Mouse (Mus musculus) embryonic facial prominence, embryonic 15.5 days (tissue): Measurements from ENCODE around the gene Sfta2. TPM values are rescaled to one million over a fixed set of nuclear protein-coding genes. Genes with fewer than 3 reads are reported as not detected.

ENCODE experiments used
- ATAC-seq: fragments of 200-750 bp; cut with Nextera tagmentation; 2 replicates; pipeline ENCODE4 v1.8.0; 2017; ENCODE audit warnings: low read depth, moderate TSS enrichment; ENCODE audit not compliant: insufficient number of reproducible peaks, low FRiP score, low TSS enrichment
- H3K27ac ChIP-seq: fragments of 300-500 bp; sonication (generic); replicated peaks from 2 replicates; pipeline ENCODE4 v1.5.1; 2015; ENCODE audit warnings: mild to moderate bottlenecking, inconsistent platforms
- H3K27me3 ChIP-seq: fragments of 300-500 bp; sonication (generic); 2 replicates; pipeline ENCODE4 v1.6.1; 2015; ENCODE audit warnings: inconsistent platforms
- H3K36me3 ChIP-seq: fragments of 300-500 bp; sonication (generic); 2 replicates; pipeline ENCODE4 v1.6.1; 2015; ENCODE audit warnings: mild to moderate bottlenecking, inconsistent platforms
- H3K4me1 ChIP-seq: fragments of 300-500 bp; sonication (generic); 2 replicates; pipeline ENCODE4 v1.6.1; 2015; ENCODE audit warnings: inconsistent platforms
- H3K4me2 ChIP-seq: fragments of 300-500 bp; sonication (generic); replicated peaks from 2 replicates; pipeline ENCODE4 v1.6.1; 2015; ENCODE audit warnings: mild to moderate bottlenecking, inconsistent platforms
- H3K4me3 ChIP-seq: fragments of 300-500 bp; sonication (generic); replicated peaks from 2 replicates; pipeline ENCODE4 v1.5.1; 2015; ENCODE audit warnings: mild to moderate bottlenecking, inconsistent platforms
- H3K9ac ChIP-seq: fragments of 300-500 bp; sonication (generic); 2 replicates; pipeline ENCODE4 v1.6.1; 2015; ENCODE audit warnings: inconsistent platforms
- H3K9me3 ChIP-seq: fragments of 300-500 bp; sonication (generic); replicated peaks from 2 replicates; pipeline ENCODE4 v1.6.1; 2016; ENCODE audit warnings: inconsistent platforms
- WGBS: fragments of 180-500 bp; shearing (Covaris S2); methylation state at CpG from one replicate; pipeline ENCODE4 v1.1.7; 2015; 5-methylcytosine and 5-hydroxymethylcytosine counted together
- polyA plus RNA-seq: library from polyadenylated mRNA; unstranded; fragments of >200 nt; fragmentation: Nextera tagmentation; extraction: Ambion mirVana; gene quantifications from 2 replicates; pipeline ENCODE4 v1.2.1, GENCODE M21; 2015

Sfta2 gene
- polyA plus RNA-seq, 1 experiment from 2014 or later = 0.81 TPM

DNA sequence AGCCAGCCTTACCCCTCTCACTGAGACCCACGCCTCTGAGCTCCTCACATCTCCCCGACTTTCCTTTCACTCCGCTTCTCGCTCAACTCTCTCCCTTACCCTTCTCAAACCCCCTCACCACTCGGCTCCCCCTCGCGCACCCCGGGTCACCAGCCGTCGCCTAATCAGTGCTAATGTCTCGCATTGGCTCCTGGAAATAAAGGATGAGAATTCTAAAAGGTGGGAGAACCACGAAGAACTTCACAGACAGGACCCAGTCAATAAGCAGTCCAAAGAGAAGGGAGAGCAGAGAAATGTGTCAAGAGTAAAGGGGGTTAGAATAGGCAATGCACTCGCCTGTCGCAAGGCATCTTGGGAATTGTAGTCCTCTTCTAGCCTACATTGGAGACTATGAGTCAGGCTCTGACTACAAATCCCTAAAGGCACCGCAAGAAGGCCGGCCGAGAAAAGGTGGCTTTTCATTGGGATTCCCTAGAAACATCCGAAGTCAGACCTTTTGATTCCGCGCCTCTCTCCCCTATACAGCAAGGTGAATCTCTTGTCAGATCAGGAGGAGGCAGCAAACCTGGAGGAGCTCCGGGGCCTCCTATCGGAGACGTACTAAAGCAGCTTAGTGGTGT is 72.2 kb downstream of the Sfta2 start, which contains the start of gene Gtf2h4:
Gtf2h4 (minus strand) TSS at position 324 of the 620 bp plus-strand sequence.
- peak within 1 kb of the TSS; percentile 73 for H3K4me2 ChIP-seq
- 0 out of 2 replicates have a peak, but pooled peaks cover 17% of the 10 kb centered on the region for H3K36me3 ChIP-seq
- peak within 1 kb of the TSS; percentile 71 for H3K4me3 ChIP-seq
- no peak within 1 kb of the TSS for H3K27ac ChIP-seq
- under 1% methylated on average over 23 of the region's 23 CpGs for WGBS
- ATAC-seq = peak; percentile 96
- peak within 1 kb of the TSS; percentile 81 for H3K9ac ChIP-seq
- H3K4me1 ChIP-seq = peaks cover 9% of the 10 kb centered on the region
- H3K9me3 ChIP-seq = no peaks in the 10 kb centered on the region
- no peaks in the 10 kb centered on the region for H3K27me3 ChIP-seq

- 30% methylated on average over 6 of the region's 6 CpGs for WGBS
These were observed 79.2 kb downstream of the Sfta2 start for GRCm38 (mm10) chr17:35680591-35680990.

GRCm38 (mm10) chr17:35681986-35682385 is 80.6 kb downstream of the Sfta2 start:
- ATAC-seq = no peak
- Histone ChIP-seq H3K4me1 (no peaks in the 10 kb centered on the region), H3K36me3 (peaks cover 63% of the 10 kb centered on the region)

More at GRCm38 (mm10) chr17:35680591-35680990, 79.2 kb downstream of the Sfta2 start:
- Histone ChIP-seq H3K9me3 (no peaks in the 10 kb centered on the region), H3K4me3 (no peak overlapping the region), H3K27ac (no peak overlapping the region), H3K9ac (no peak overlapping the region), H3K4me2 (no peak overlapping the region), H3K4me1 (no peaks in the 10 kb centered on the region), H3K36me3 (peaks cover 49% of the 10 kb centered on the region), H3K27me3 (no peaks in the 10 kb centered on the region)
- 0 out of 2 replicates have a peak, but pooled peaks have one; percentile 43 for ATAC-seq

GRCm38 (mm10) chr17:35685061-35685460 is 83.7 kb downstream of the Sfta2 start:
- Histone ChIP-seq H3K4me3 (no peak overlapping the region), H3K9me3 (no peaks in the 10 kb centered on the region), H3K4me2 (no peak overlapping the region), H3K27ac (no peak overlapping the region), H3K4me1 (0 out of 2 replicates have a peak, but pooled peaks cover 2% of the 10 kb centered on the region), H3K9ac (no peak overlapping the region), H3K36me3 (peaks cover 93% of the 10 kb centered on the region), H3K27me3 (no peaks in the 10 kb centered on the region)
- 78% methylated on average over 9 of the region's 9 CpGs for WGBS
- ATAC-seq = no peak

More at GRCm38 (mm10) chr17:35681986-35682385, 80.6 kb downstream of the Sfta2 start:
- no peaks in the 10 kb centered on the region for H3K9me3 ChIP-seq
- no peak overlapping the region for H3K4me2 ChIP-seq
- H3K27ac ChIP-seq = no peak overlapping the region
- no peaks in the 10 kb centered on the region for H3K27me3 ChIP-seq
- WGBS = 78% methylated on average over 13 of the region's 13 CpGs
- H3K4me3 ChIP-seq = no peak overlapping the region
- H3K9ac ChIP-seq = no peak overlapping the region

DNA sequence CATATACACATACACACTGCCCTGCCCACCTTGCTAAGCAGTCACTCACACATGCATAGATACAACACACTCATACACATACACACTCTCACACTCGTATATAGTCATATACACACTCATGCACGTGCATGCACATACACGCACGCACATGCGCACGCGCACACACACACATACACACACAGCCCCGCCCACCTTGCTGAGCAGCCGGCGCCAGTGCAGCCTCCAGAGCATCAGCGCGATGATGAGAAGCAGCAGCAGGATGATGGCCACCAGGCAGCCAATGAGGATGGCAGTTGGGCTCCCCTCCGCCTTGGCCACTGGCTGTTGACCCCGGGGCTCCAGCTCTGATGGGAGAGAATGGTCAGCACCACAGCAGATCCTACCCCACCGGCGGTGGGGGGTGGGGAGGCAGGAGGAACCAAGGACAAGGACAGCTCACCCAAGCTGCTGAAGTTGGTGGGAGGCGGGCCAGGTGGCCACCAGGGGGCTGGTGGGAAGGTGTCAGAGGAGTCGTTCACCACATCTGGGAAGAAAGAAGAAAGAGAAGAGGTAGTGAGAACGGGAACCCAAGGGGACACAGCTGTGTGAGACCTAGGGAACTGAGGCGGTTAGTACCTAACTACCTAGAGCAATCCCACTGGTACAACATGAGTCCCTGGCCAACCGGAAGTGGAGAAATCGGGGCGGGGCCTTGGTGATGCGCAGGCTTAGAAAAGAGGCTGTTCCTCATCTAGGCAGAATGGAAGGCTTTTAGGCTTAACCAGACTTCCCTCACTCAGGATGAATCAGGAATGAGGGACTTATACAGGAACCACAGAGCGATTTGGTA is 87.2 kb downstream of the Sfta2 start:
- peaks cover 98% of the 10 kb centered on the region for H3K36me3 ChIP-seq
- WGBS = 90% methylated on average over 25 of the region's 25 CpGs
- H3K9ac ChIP-seq = no peak overlapping the region
- H3K4me2 ChIP-seq = no peak overlapping the region
- no peak overlapping the region for H3K4me3 ChIP-seq
- no peaks in the 10 kb centered on the region for H3K27me3 ChIP-seq
- 0 out of 2 replicates have a peak, but pooled peaks cover 2% of the 10 kb centered on the region for H3K4me1 ChIP-seq
- H3K27ac ChIP-seq = no peak overlapping the region
- H3K9me3 ChIP-seq = no peaks in the 10 kb centered on the region
- ATAC-seq = no peak

DNA sequence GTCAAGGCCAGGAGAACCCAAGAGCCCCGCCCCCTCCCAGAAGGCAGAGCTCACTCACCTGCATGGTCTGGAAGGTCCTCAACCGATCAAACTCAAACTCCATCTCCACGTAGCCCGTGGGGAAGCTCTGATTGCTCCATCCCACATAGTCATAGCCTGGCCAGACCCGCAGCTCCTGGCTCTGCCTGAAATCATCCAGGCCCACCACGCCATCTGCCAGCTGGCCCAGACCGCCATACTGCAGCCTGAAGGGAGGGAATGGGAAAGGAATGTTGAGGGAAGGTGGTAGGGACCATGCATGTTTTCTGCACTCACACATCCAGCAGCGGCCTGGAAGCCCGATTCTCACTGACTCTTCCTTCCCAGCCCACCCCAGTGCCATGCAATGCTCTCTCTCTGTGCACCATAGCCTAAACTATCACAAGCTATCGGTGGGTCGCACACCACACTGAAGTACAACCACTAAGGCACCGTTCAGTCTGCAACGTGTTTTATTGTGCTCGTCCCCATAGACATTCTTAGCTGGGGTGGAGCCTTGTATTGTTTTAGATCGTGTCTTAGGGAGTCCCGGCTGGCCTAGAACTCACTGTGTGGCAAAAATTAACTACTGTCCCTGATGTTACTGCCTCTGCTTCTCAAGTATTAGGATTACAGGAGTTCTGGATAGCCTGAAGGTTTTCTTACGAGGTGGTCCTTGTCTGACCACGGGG is 88.7 kb downstream of the Sfta2 start:
- WGBS = 85% methylated on average over 18 of the region's 18 CpGs
- Histone ChIP-seq H3K4me1 (0 out of 2 replicates have a peak, but pooled peaks cover 2% of the 10 kb centered on the region), H3K36me3 (peaks cover 88% of the 10 kb centered on the region), H3K27ac (no peak overlapping the region), H3K9me3 (no peaks in the 10 kb centered on the region), H3K27me3 (no peaks in the 10 kb centered on the region), H3K4me2 (no peak overlapping the region), H3K4me3 (no peak overlapping the region), H3K9ac (no peak overlapping the region)
- ATAC-seq = no peak

DNA sequence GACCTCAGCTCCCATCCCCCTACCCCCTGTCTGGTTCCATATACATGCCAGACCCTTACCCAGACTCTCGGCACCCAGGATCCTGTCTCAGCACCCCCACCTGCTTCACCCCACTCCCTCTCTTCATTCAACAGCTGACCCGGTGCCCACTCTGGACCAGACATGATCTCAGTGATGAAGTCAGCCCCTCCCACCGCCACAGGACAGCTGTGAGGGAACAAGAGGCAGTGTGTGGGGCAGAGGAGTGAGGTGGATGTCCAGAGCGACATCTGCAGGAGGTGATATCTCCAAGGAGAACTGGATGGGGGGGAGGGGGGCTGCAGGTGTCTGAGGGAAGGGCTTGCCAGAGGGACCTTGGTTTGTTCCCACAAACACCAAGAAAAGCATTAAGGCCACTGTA is 90.5 kb downstream of the Sfta2 start:
- ATAC-seq = no peak
- H3K27me3 ChIP-seq = no peaks in the 10 kb centered on the region
- no peak overlapping the region for H3K27ac ChIP-seq
- peaks cover 5% of the 10 kb centered on the region; the same call in 1 of the 2 replicates for H3K9me3 ChIP-seq
- H3K9ac ChIP-seq = no peak overlapping the region
- H3K4me2 ChIP-seq = no peak overlapping the region
- H3K36me3 ChIP-seq = peaks cover 80% of the 10 kb centered on the region
- no peak overlapping the region for H3K4me3 ChIP-seq
- 73% methylated on average over 4 of the region's 4 CpGs for WGBS
- peaks cover 4% of the 10 kb centered on the region for H3K4me1 ChIP-seq

DNA sequence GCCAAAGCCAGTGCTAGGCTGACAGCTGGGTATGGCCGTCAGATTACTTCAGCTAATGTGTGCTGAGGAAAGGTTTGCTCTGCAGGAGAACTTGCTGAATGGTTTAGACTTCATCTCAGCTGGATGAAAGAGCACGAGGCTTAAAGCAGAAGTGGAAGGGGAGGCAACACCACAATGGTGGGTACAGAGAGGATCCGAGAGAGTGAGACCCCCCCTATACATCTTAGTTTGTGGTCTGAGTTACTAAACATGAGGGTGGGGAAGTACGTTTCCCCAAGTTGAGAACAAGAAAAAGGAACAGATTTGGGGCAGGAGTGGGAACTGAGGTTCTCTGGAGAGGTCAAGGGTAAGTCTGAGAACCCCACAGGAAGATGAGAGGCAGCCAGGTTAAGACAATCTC is 91.0 kb downstream of the Sfta2 start:
- Histone ChIP-seq H3K9ac (no peak overlapping the region), H3K36me3 (peaks cover 74% of the 10 kb centered on the region), H3K4me3 (no peak overlapping the region), H3K4me1 (peaks cover 10% of the 10 kb centered on the region), H3K27me3 (no peaks in the 10 kb centered on the region), H3K4me2 (no peak overlapping the region), H3K27ac (no peak overlapping the region), H3K9me3 (peaks cover 5% of the 10 kb centered on the region; the same call in 1 of the 2 replicates)
- 72% methylated on average over 4 of the region's 4 CpGs for WGBS
- ATAC-seq = no peak

GRCm38 (mm10) chr17:35693906-35694305 is 92.6 kb downstream of the Sfta2 start:
- peaks cover 22% of the 10 kb centered on the region for H3K4me1 ChIP-seq
- peaks cover 5% of the 10 kb centered on the region; the same call in 1 of the 2 replicates for H3K9me3 ChIP-seq
- no peak overlapping the region for H3K4me2 ChIP-seq
- no peak overlapping the region for H3K4me3 ChIP-seq
- WGBS = 88% methylated on average over 5 of the region's 5 CpGs
- H3K36me3 ChIP-seq = peaks cover 59% of the 10 kb centered on the region
- no peak overlapping the region for H3K27ac ChIP-seq
- no peak overlapping the region for H3K9ac ChIP-seq
- ATAC-seq = no peak
- H3K27me3 ChIP-seq = no peaks in the 10 kb centered on the region

DNA sequence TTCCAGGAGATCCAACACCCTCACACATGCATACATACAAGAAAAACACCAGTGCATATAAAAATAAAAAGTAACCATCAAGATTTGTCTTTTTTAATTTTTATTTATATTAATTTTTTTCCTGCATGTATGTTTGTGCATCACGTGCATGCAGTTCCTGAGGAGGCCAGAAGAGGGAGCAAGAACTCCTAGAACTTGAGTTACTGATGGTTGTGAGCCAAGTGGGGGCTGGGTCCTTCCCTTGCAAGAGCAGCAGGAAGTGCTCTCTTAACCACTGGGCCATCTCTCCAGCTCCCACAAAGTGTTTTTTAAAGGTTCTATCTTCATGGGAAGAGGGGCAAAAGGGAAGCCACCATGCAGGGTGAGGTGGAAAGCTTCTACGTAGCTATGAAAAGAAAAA is 93.9 kb downstream of the Sfta2 start:
- no peak for ATAC-seq
- Histone ChIP-seq H3K4me2 (no peak overlapping the region), H3K4me1 (peaks cover 33% of the 10 kb centered on the region), H3K27ac (no peak overlapping the region), H3K4me3 (no peak overlapping the region), H3K36me3 (peaks cover 46% of the 10 kb centered on the region), H3K9ac (no peak overlapping the region), H3K27me3 (no peaks in the 10 kb centered on the region), H3K9me3 (peaks cover 5% of the 10 kb centered on the region; the same call in 1 of the 2 replicates)
- 89% methylated on average over 2 of the region's 2 CpGs for WGBS

- Histone ChIP-seq H3K4me1 (peaks cover 40% of the 10 kb centered on the region), H3K27me3 (no peaks in the 10 kb centered on the region), H3K36me3 (peaks cover 32% of the 10 kb centered on the region), H3K9ac (no peak overlapping the region), H3K4me3 (peak overlapping the region; percentile 61), H3K9me3 (peaks cover 5% of the 10 kb centered on the region; the same call in 1 of the 2 replicates), H3K4me2 (peak overlapping the region; percentile 77), H3K27ac (peak overlapping the region; percentile 99; the same call in 1 of the 2 replicates)
- no peak for ATAC-seq
- 8% methylated on average over 6 of the region's 6 CpGs for WGBS
These were observed 95.3 kb downstream of the Sfta2 start for GRCm38 (mm10) chr17:35696691-35697090.
